Mouse (Mus musculus) monocyte, adult 5-6 weeks (primary cell): ENCODE results near the gene Epop. TPM values are rescaled to one million over a fixed set of nuclear protein-coding genes. Genes with fewer than 3 reads are reported as not detected.

Experiments used
- ATAC-seq: fragments of 153-309, 156-312 bp; replicated peaks from 2 replicates; pipeline ENCODE4 v1.8.0; 2017; ENCODE audit warnings: mild to moderate bottlenecking; ENCODE audit not compliant: low TSS enrichment, insufficient number of reproducible peaks, severe bottlenecking, poor library complexity, low FRiP score
- total RNA-seq: library from RNA; stranded (forward); fragments of 200-1000, 200-491, 200-594 nt; gene quantifications from 3 replicates; pipeline ENCODE4 v1.2.3, GENCODE M21; 2017

The Epop gene
- total RNA-seq, 1 experiment from 2014 or later, result 0.95 TPM

DNA sequence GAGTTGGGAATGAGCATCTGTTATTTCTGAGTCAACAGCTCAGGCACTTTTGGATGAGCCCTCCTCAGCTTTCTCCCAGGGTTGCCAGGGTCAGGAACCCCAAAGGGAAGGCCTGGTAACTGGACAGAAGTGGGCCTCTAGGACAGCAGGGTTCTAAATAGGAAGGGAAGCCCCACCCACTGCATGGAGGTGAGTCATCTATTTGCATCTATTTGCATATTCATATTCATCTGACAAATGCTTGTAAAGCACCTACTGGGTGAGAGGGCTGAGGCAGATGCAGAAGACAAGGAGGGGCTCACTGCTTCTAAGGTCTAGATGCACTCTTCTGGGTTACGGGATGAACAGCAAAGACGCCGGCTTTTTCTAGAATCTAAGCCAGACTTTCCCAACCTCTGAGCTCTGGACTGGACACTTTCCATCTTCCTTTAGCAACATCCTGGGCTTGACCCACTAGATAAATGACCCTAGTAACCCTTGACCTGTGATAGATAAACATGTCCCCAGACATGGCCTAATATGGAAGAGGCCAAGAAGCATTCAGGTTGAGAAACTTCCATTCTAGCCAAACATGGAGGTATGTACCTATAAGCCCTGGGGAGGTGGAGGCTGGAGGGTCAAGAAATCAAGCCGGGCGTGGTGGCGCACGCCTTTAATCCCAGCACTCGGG lies 22.3 kb downstream of the Epop start:
- no peak for ATAC-seq

DNA sequence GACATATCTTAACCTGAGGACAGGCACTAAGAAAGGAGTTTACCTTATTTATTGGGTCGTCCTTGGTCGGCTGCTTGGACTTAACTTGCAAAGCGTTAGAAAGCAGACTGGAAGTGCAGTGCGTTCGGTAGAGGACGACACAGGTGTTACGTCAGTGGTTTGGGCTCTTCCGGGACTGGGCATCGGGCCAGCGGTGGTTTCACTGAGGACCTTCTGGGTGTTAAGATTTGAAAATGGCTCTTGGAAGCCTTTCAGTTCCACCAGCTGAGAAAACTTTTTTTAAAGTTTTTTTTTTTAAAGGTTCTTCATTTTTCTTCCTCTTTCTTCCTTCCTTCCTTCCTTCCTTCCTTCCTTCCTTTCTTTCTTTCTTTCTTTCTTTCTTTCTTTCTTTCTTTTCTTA lies 25.6 kb downstream of the Epop start:
- no peak for ATAC-seq

DNA sequence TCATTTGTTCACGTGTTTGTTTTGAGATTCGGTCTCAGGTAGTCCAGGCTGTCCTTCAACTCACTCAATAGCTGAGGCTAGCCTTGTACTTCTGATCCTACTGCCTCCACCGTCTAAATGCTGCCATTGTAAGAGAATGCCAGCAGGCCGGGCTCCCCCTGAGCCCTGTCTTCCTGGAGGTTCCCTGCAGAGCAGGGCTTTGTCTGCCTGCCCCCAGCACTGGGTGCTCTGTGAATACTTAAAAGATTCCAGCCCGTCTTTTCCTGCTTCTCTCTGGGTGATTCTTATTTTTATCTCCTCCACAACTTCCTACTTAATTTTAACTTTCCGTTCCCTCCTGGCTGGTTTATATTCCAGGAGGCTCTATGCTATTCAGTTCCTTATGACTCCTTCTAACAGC lies 27.3 kb downstream of the Epop start:
- ATAC-seq, result no peak

DNA sequence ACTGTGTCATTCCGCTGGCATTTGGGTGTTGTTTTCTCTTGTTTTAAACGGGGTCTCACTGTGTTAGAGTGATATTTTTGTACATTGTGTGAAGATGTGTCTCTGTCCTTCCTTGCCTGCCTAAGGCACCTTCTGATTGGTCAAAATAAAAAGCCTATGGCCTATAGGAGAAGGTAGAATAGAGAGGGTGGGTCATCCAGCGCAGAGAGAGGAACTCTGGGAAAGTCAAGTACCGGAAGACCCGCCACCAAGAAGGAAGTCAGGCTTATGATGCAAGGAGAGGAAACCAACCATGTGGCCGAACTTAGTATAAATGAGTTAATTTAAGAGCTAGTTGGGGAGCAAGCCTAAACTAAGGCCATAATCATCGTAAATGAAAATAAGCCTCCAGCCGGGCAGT lies 30.4 kb downstream of the Epop start:
- ATAC-seq, result no peak

DNA sequence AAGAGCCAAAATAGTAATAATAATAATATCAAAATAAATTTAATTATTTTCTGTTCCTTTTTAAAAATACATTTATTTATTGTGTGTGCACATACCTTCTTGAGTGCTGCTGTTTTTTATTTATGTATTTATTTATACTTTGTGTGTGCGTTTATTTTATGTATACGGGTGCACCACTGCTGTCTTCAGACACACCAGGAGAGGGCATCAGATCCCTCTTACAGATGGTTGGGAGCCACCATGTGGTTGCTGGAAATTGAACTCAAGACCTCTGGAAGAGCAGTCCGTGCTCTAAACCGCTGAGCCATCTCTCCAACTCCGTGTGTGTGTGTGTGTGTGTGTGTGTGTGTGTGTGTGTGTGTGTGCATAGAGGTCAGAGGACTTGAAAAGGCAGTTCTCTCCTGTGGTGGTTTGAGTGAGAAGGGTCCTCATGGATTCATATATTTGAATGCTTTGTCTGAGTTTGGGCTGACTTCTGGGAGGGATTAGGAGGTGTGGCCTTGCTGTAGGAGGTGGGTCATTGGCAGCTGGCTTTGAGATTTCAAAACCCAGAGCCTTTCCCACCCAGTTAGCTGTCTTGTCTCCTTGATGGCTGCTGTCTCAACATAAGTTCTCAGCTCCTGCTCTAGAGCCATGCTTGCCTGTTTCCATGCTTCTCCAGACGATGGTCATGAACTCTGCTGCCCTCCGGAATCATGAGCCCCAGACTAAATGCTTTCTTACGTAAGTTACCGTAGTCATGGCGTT lies 31.4 kb downstream of the Epop start:
- no peak for ATAC-seq

DNA sequence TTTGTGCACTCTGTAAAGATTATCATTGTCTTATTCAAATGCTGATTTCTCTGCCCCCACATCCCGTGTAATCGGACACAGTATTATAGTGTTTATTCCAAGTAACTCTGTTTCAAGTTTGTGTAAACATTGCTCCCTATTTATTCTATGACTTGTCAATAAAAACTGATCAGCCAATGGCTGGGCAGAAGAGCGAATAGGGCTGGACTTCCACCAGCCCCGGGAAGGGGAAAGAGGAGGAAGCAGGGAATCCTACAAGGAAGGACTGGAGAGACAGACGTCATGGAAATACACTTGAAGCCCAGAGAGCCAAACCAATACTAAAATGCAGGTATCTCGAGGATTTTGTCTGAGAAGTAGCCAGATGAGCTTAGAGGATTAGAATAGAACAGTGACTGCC lies 35.4 kb downstream of the Epop start:
- no peak for ATAC-seq

DNA sequence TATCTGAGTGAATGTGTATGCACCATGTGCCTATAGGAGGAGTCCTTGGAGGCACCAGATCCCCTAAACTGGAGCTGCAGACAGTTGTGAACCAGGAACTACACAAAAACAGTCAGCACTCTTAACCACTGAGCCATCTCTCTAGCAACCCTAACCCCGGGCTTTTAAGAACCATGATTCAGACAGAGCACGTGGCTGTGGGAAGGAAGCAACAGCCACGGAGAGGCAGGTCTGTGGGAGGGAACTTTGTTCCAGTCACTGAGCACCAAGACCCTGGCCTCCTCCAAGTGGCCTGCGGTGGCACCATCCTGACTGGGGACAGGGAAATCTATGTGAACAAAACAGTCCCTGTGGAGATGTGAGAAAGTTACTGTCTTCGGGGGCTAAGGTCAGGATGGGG lies 37.6 kb downstream of the Epop start:
- ATAC-seq, result no peak

DNA sequence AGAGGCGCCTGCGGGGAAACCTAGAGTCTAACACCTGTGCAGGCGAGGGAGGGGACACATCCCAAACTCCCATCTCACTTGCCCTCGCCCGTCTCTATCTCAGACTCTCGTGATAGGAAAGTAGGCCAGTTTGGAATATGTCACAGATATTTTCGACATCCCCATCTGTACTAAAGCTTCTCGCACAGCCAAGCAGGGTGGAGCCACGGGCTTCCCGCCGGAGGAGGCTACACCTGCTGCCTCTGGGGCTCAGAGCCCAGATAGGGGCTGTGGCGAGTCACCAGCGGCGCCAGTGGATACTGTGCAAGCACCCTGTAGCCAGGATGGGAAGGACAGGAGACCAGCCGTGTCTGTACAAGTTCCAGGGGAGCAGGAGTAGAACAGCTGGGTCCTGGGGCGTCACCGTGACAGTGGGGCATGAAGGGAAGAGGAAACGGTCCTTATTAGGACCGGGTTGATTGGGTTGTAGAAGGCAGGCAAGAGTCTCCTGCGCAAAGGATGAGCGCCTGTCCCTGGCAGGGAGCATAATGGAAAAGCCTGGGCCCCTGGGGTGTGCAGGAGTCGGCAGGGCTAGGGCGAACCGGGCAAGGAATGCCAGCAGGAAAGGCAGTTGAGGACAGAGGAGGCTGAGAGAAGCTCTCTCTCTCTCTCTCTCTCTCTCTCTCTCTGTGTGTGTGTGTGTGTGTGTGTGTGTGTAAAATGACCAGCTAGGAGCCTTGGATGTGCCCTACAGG lies 39.1 kb downstream of the Epop start:
- no peak for ATAC-seq

DNA sequence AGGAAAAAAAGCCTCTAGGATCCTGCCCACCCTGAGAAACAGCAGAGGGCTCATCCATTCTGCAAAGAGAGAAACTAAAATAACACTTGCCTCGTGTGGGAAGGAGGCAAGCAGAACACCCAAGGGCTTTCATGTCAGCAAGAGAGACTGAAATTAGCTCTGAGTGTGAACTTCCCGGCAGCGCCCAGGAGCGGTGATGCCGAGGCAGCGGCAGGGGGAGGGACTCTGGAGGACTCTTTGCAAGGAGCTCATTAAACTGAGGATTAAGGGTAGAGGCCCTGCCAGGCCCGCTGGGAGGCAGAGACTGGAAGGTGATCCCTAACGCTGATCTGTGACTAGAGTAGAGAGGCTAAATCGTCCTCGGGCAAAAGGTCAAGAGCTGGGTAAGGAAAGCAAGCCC lies 40.3 kb downstream of the Epop start:
- no peak for ATAC-seq

DNA sequence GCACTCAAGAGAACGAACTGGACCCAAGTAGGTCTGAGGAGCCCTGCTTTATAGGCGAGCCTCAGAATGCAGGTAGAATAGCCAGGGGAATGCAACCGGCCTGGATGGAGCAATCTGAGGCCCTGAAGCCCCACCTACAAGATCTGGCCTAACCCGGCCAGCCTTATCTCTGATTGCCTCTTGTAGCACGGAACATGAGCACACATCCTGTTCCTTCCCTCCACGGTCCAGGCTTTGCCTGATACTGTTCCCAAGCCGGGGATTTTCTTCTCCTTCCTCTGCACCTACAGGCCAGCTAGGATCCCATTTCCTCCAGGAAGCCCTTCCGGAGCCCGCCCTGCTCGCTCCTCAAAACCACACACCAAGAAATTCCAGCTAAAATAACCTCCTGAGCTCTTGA lies 43.6 kb downstream of the Epop start:
- ATAC-seq, result no peak

DNA sequence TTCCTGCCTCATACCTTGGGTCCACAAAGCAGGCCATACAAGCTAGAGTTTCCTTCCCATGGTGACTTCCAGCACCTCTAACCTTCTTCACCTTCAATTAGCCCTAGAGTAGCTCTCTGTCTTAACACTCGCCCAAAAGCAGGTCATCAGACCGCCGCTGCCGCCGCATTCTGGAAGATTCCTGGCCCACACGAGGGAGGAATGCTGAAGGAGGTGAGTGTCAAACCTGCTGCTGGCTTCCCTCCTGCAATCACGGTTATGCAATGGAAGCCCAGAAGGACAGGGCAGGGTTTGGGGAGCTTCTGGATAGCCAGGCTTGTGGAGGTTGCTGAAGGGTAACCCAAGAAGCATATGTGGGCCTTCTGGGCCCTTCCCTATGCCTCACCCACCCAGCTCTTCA lies 45.0 kb downstream of the Epop start:
- no peak for ATAC-seq

DNA sequence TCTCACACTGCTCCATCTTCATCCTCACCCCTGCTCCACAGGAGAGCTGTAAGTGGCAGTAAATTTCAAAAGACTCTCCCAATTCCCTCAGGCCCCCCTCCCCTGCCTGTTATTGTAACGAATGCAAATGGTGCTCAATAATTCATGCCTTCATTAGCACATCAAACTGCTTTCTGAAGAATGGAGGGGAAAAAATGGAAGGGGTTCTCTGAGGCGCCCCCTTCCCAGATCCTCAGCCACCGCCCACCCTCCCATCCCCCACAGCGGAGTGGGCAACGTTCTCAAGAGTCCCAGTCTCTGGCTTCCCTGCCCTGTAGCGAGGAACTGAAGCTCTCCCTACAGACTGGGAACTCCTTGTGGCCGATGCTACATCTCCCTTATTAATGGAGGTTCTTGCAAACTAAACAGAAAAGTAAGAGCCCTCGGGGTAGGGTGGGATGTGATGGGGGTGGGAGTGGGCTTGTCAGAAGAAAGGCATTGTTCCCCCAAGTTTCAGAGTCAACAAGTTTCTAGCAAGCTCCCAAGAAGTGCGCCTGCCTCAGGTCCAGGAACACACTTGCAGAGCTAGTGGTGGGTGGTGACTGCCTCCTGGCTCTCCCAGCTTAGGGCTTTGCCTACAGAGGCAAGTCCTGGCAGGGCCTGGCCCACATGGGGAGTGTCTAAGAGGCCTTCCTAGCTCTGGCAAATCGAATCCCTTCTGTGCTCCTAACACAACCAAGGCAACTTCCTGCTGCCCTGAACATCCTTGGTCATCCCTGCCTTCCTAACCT lies 50.2 kb downstream of the Epop start:
- no peak for ATAC-seq

DNA sequence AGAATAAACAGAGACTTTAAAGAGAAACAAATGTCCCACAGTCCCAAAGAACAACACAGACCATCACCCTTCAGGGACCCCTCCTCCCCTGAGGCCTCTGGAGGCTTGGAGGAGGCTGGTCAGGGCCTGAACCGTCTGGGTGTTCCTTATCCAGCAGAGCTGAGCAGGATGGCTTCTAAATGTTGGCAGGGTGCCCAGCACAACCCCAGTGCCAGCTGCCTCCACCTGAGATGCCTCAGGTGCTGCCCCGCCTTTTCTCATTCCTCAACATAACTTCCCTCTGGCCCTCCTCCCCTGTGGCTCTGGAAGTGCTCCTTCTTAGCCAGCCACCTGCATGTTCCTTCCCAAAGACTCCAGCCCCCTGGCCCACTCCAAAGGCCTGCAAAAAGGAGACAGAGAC lies 51.2 kb downstream of the Epop start:
- ATAC-seq, result no peak

Other genes with a start within 250 kb of the Epop start
- gene Arhgap23, start 214.2 kb downstream of the Epop start, total RNA-seq, result 4.7 to 5.8 TPM (median 5.0 TPM) in 3 replicates
- gene 4933428G20Rik, start 129.4 kb downstream of the Epop start, total RNA-seq, result not detected in 3 replicates
- gene Srcin1, start 53.5 kb downstream of the Epop start, total RNA-seq, result 0.10 to 0.58 TPM (median 0.21 TPM) in 3 replicates
- gene Mllt6, start 33.7 kb upstream of the Epop start, total RNA-seq, result 34.4 to 77.7 TPM (median 40.4 TPM) in 3 replicates
- 5.8 to 19.1 TPM (median 6.2 TPM) in 3 replicates for gene Cisd3, start 56.1 kb upstream of the Epop start, total RNA-seq
- gene Pcgf2, start 70.8 kb upstream of the Epop start, total RNA-seq, result 0.85 to 4.5 TPM in 2 of 3 replicates, not detected in the other
- 137 to 160 TPM (median 146 TPM) in 3 replicates for gene Psmb3, start 73.7 kb upstream of the Epop start, total RNA-seq
- 22.1 to 35.2 TPM (median 28.7 TPM) in 3 replicates for gene Pip4k2b, start 115.0 kb upstream of the Epop start, total RNA-seq
- gene Cwc25, start 136.9 kb upstream of the Epop start, total RNA-seq, result 42.0 to 49.3 TPM (median 43.5 TPM) in 3 replicates
- gene 1700001P01Rik, start 146.2 kb upstream of the Epop start, total RNA-seq, result not detected in 3 replicates
- 1,225 to 1,795 TPM (median 1,736 TPM) in 3 replicates for gene Rpl23, start 152.7 kb upstream of the Epop start, total RNA-seq
- 199 to 392 TPM (median 246 TPM) in 3 replicates for gene Lasp1, start 169.3 kb upstream of the Epop start, total RNA-seq
- 0.96 to 3.0 TPM in 2 of 3 replicates, not detected in the other for gene B230217C12Rik, start 211.1 kb upstream of the Epop start, total RNA-seq